Mouse (Mus musculus) neural tube, embryonic 14.5 days (tissue): ENCODE results near the gene Abcc2. TPM values are rescaled to one million over a fixed set of nuclear protein-coding genes. Genes with fewer than 3 reads are reported as not detected.
A peak's percentile ranks its signal among the peaks of the same experiment; 100 is the strongest.

Experiments
- ATAC-seq: fragments of 200-750 bp; cut with Nextera tagmentation; 2 replicates; pipeline ENCODE4 v1.8.0; 2017; ENCODE audit warnings: low read depth, mild to moderate bottlenecking, moderate TSS enrichment, moderate library complexity
- H3K27ac ChIP-seq: fragments of 300-500 bp; sonication (generic); 2 replicates; pipeline ENCODE4 v1.5.1; 2014; ENCODE audit warnings: low read depth, mild to moderate bottlenecking, control low read depth, low read length, moderate library complexity, mixed read lengths
- H3K27me3 ChIP-seq: fragments of 300-500 bp; sonication (generic); 2 replicates; pipeline ENCODE4 v1.6.1; 2014; ENCODE audit warnings: low read length; ENCODE audit not compliant: control insufficient read depth, insufficient read depth
- H3K36me3 ChIP-seq: fragments of 300-500 bp; sonication (generic); 2 replicates; pipeline ENCODE4 v1.6.1; 2014; ENCODE audit warnings: low read length, mixed read lengths; ENCODE audit not compliant: control insufficient read depth, insufficient read depth
- H3K4me1 ChIP-seq: fragments of 300-500 bp; sonication (generic); 2 replicates; pipeline ENCODE4 v1.6.1; 2014; ENCODE audit warnings: low read length; ENCODE audit not compliant: control insufficient read depth, insufficient read depth
- H3K4me2 ChIP-seq: fragments of 300-500 bp; sonication (generic); 2 replicates; pipeline ENCODE4 v1.6.1; 2014; ENCODE audit warnings: mild to moderate bottlenecking, low read depth, low read length, control low read depth
- H3K4me3 ChIP-seq: fragments of 300-500 bp; sonication (generic); 2 replicates; pipeline ENCODE4 v1.5.1; 2014; ENCODE audit warnings: low read depth, low read length, control low read depth, mixed read lengths
- H3K9ac ChIP-seq: fragments of 300-500 bp; sonication (generic); replicated peaks from 2 replicates; pipeline ENCODE4 v1.6.1; 2014; ENCODE audit warnings: low read depth, mild to moderate bottlenecking, control low read depth, low read length, mixed read lengths
- H3K9me3 ChIP-seq: fragments of 300-500 bp; sonication (generic); 2 replicates; pipeline ENCODE4 v1.6.1; 2016; ENCODE audit warnings: low read length; ENCODE audit not compliant: control insufficient read depth
- WGBS: fragments of 180-500 bp; shearing (Covaris S2); extraction: QIAGEN DNeasy Blood & Tissue Kit; methylation state at CpG from one replicate; pipeline ENCODE4 v1.1.7; 2014; 5-methylcytosine and 5-hydroxymethylcytosine counted together
- polyA plus RNA-seq: library from polyadenylated mRNA; unstranded; fragments of >200 nt; fragmentation: Nextera tagmentation; extraction: Ambion mirVana; gene quantifications from 2 replicates; pipeline ENCODE4 v1.2.1, GENCODE M21; 2014

Gene Abcc2
- polyA plus RNA-seq, 1 experiment from 2014 or later, result 0.24 TPM

- H3K4me1 ChIP-seq, result no peaks in the 10 kb centered on the region
- no peak overlapping the region for H3K27ac ChIP-seq
- no peaks in the 10 kb centered on the region for H3K9me3 ChIP-seq
- H3K27me3 ChIP-seq, result no peaks in the 10 kb centered on the region
- WGBS, result 87% methylated on average over 6 of the region's 6 CpGs
- no peak overlapping the region for H3K9ac ChIP-seq
- no peak overlapping the region for H3K4me3 ChIP-seq
- peaks cover 18% of the 10 kb centered on the region for H3K36me3 ChIP-seq
- H3K4me2 ChIP-seq, result no peak overlapping the region
- ATAC-seq, result no peak
These were observed 75.4 kb downstream of the Abcc2 start for GRCm38 (mm10) chr19:43857347-43857746.

- no peak overlapping the region for H3K27ac ChIP-seq
- H3K36me3 ChIP-seq, result peaks cover 31% of the 10 kb centered on the region
- ATAC-seq, result no peak
- H3K4me2 ChIP-seq, result no peak overlapping the region
- H3K9me3 ChIP-seq, result no peaks in the 10 kb centered on the region
- no peaks in the 10 kb centered on the region for H3K27me3 ChIP-seq
- no peak overlapping the region for H3K4me3 ChIP-seq
- H3K9ac ChIP-seq, result no peak overlapping the region
- H3K4me1 ChIP-seq, result no peaks in the 10 kb centered on the region
- 87% methylated on average over 4 of the region's 4 CpGs for WGBS
These were observed 88.4 kb downstream of the Abcc2 start for GRCm38 (mm10) chr19:43870418-43870817.

GRCm38 (mm10) chr19:43874351-43874750 is 92.4 kb downstream of the Abcc2 start:
- Histone ChIP-seq H3K27me3 (no peaks in the 10 kb centered on the region), H3K4me3 (no peak overlapping the region), H3K36me3 (peaks cover 3% of the 10 kb centered on the region; the same call in 1 of the 2 replicates), H3K27ac (no peak overlapping the region), H3K4me1 (peaks cover 5% of the 10 kb centered on the region; the same call in 1 of the 2 replicates), H3K9ac (no peak overlapping the region), H3K9me3 (no peaks in the 10 kb centered on the region), H3K4me2 (no peak overlapping the region)
- ATAC-seq, result no peak
- WGBS, result 97% methylated on average over 11 of the region's 11 CpGs

GRCm38 (mm10) chr19:43875996-43876395 is 94.0 kb downstream of the Abcc2 start:
- Histone ChIP-seq H3K4me3 (no peak overlapping the region), H3K27me3 (no peaks in the 10 kb centered on the region), H3K27ac (no peak overlapping the region), H3K4me1 (peaks cover 9% of the 10 kb centered on the region; the same call in 1 of the 2 replicates), H3K4me2 (no peak overlapping the region), H3K9me3 (no peaks in the 10 kb centered on the region), H3K36me3 (no peaks in the 10 kb centered on the region), H3K9ac (no peak overlapping the region)
- no peak for ATAC-seq
- WGBS, result 36% methylated on average over 2 of the region's 2 CpGs

DNA sequence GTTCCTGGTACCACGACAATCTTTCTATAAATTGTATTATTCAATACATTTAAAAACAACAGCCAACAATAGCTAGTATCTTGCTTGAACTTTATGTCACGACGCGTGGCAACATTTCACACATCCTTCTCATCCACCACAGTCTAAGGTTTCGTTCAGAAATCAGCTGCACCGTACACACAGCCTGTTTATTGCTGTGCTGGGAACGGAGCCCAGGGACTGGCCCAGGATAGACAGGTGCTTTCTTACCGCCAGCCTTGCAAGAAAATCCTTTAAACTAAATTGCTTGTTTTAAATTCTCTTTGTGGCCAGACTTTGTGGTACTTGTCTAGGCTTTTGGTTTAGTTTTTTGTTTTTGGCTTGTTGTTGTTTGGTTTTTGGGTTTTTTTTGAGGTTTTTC is 95.4 kb downstream of the Abcc2 start:
- 78% methylated on average over 8 of the region's 8 CpGs for WGBS
- H3K4me1 ChIP-seq, result peaks cover 9% of the 10 kb centered on the region; the same call in 1 of the 2 replicates
- no peak overlapping the region for H3K27ac ChIP-seq
- no peak overlapping the region for H3K4me3 ChIP-seq
- no peak overlapping the region for H3K4me2 ChIP-seq
- no peaks in the 10 kb centered on the region for H3K27me3 ChIP-seq
- ATAC-seq, result no peak
- no peak overlapping the region for H3K9ac ChIP-seq
- H3K36me3 ChIP-seq, result no peaks in the 10 kb centered on the region
- H3K9me3 ChIP-seq, result no peaks in the 10 kb centered on the region

- whole genome bisulfite sequencing, result 6% methylated on average over 17 of the region's 17 CpGs
- H3K4me1 ChIP-seq, result peaks cover 9% of the 10 kb centered on the region; the same call in 1 of the 2 replicates
These were observed 96.4 kb downstream of the Abcc2 start for GRCm38 (mm10) chr19:43878111-43879092.

DNA sequence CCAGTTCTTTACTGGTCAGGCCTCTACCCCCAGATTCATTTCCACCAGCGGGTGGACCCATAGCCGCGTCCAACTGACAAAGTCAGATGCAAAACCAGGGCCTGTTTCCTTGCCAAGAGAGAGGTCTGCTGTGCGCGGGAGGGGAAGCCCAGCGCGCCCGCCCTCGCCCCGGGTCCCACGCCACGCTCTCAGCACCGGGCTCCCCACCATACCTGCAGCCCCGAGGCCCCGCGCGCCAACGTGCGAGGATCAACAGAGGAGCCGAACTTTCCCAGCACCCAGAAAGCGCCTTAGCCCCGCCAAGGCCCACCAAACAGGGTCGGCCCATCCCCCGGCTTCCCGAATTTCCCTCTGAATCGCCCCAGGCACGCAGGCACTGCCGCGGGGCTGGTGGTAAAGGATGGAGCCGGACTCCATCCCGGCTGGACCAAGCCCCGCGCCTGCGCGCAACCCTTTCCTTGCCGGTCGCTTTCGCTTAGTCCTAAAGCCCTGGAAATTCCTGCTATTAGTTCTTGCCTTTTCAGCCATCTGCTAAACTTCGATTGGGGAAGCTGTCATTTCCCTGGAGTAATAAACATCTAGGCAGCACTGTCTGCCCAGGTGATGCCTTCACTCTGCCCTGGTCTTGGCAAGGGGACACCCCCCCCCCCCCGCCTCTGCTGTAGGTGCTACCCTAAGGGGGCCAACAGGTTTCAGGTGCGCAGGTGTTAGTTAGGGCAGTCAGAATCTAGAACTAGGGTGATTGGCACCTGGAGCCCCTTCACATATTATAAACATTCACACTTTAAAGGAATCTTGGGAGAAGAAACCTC is 97.6 kb downstream of the Abcc2 start:
- peak overlapping the region; percentile 75 for H3K27ac ChIP-seq
- peak overlapping the region; percentile 59 for H3K4me3 ChIP-seq
- H3K27me3 ChIP-seq, result no peaks in the 10 kb centered on the region
- H3K4me1 ChIP-seq, result peaks cover 9% of the 10 kb centered on the region; the same call in 1 of the 2 replicates
- 2% methylated on average over 37 of the region's 41 CpGs for WGBS
- H3K4me2 ChIP-seq, result peak overlapping the region; percentile 75
- no peaks in the 10 kb centered on the region for H3K36me3 ChIP-seq
- peak; percentile 89 for ATAC-seq
- H3K9ac ChIP-seq, result peak overlapping the region; percentile 72
- no peaks in the 10 kb centered on the region for H3K9me3 ChIP-seq

More at GRCm38 (mm10) chr19:43878111-43879092, 96.4 kb downstream of the Abcc2 start:
- Histone ChIP-seq H3K9ac (peak overlapping the region; percentile 72; the same call in 1 of the 2 replicates), H3K36me3 (no peaks in the 10 kb centered on the region), H3K9me3 (no peaks in the 10 kb centered on the region), H3K4me2 (peak overlapping the region; percentile 75), H3K27me3 (no peaks in the 10 kb centered on the region), H3K4me3 (peak overlapping the region; percentile 59), H3K27ac (no peak overlapping the region)
- no peak for ATAC-seq

DNA sequence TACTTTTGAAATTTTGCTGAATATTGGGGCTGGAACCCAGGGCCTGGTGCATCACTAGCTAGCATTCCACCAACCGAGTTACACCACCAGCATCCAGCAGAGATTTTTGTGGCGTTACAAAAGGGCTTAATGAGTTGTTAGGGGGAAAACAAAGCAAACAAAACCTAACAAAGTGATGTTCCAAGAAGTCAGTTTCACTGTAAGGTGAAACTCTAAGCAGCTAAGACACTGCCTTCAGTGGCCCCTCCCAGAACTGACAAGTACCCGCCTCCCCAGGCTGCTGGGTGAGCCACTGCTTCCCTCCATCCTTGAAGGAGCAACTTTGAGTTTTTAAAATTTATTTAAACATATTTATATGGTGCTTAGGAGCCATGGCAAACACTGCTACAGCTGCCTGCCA is 98.4 kb downstream of the Abcc2 start:
- Histone ChIP-seq H3K27me3 (no peaks in the 10 kb centered on the region), H3K4me2 (no peak overlapping the region), H3K9me3 (no peaks in the 10 kb centered on the region), H3K27ac (no peak overlapping the region), H3K4me1 (peaks cover 9% of the 10 kb centered on the region; the same call in 1 of the 2 replicates), H3K36me3 (no peaks in the 10 kb centered on the region), H3K9ac (no peak overlapping the region), H3K4me3 (no peak overlapping the region)
- ATAC-seq, result no peak
- 17% methylated on average over 3 of the region's 3 CpGs for WGBS
